Mouse (Mus musculus) left cerebral cortex, adult 8-10 months (tissue): ENCODE results near the gene Prmt1. TPM values are rescaled to one million over a fixed set of nuclear protein-coding genes. Genes with fewer than 3 reads are reported as not detected.
"Not testable (repeated sequence)": the region's sequence is repeated elsewhere in the genome, so short reads cannot be mapped to it uniquely, and the experiment has no call there.

Source experiments
- DNase-seq, 2 experiments: peaks; one replicate each; pipeline ENCODE4 v3.0.0; 2022; ENCODE audit warnings: low spot score in 2 of 2
- total RNA-seq, 4 experiments: library from RNA; stranded (reverse); gene quantifications; 2 replicates each; pipeline ENCODE4 v1.2.4; 2022

Prmt1 gene
- 100 to 1,000 TPM; 153 to 178 (median 175) TPM for total RNA-seq

GRCm38 (mm10) chr7:44986192-44986878 lies at the start of gene Prmt1:
Gene Prmt1, minus strand, starts transcription at chr7:44986568.
- DNase-seq: peak; percentile 94 to 100

- DNase-seq: no peak
Observed at GRCm38 (mm10) chr7:45035631-45036030, 49.3 kb upstream of the Prmt1 start.

- DNase-seq: no peak
Observed at GRCm38 (mm10) chr7:45033722-45034359, 47.5 kb upstream of the Prmt1 start.

GRCm38 (mm10) chr7:45030857-45031256 lies 44.5 kb upstream of the Prmt1 start:
- DNase-seq: no peak

- no peak for DNase-seq
Observed at GRCm38 (mm10) chr7:45029995-45030394, 43.6 kb upstream of the Prmt1 start.

GRCm38 (mm10) chr7:45028351-45028750 lies 42.0 kb upstream of the Prmt1 start:
- DNase-seq: no peak

GRCm38 (mm10) chr7:45027761-45028160 lies 41.4 kb upstream of the Prmt1 start:
- DNase-seq: no peak

- DNase-seq: no peak
Observed at GRCm38 (mm10) chr7:45026256-45026655, 39.9 kb upstream of the Prmt1 start.

- no peak for DNase-seq
Observed at GRCm38 (mm10) chr7:45025601-45026220, 39.3 kb upstream of the Prmt1 start.

- DNase-seq: no peak
Observed at GRCm38 (mm10) chr7:45024281-45025248, 38.2 kb upstream of the Prmt1 start.

GRCm38 (mm10) chr7:45023711-45024110 lies 37.3 kb upstream of the Prmt1 start:
- not testable (repeated sequence) for DNase-seq

- DNase-seq: no peak
Observed at GRCm38 (mm10) chr7:45020225-45020624, 33.9 kb upstream of the Prmt1 start.

GRCm38 (mm10) chr7:45019031-45019571 lies 32.7 kb upstream of the Prmt1 start:
- DNase-seq: no peak

- peak; percentile 49 to 93 for DNase-seq
Observed at GRCm38 (mm10) chr7:45017242-45018061, 31.1 kb upstream of the Prmt1 start, which contains the start of gene Rras. Gene Rras, plus strand, starts transcription at chr7:45017961.

- DNase-seq: no peak
Observed at GRCm38 (mm10) chr7:45016761-45017160, 30.4 kb upstream of the Prmt1 start.

GRCm38 (mm10) chr7:45015957-45016612 lies 29.7 kb upstream of the Prmt1 start, which contains the start of gene Scaf1:
Gene Scaf1, minus strand, starts transcription at chr7:45016363.
- DNase-seq: peak; percentile 97 to 100

- no peak for DNase-seq
Observed at GRCm38 (mm10) chr7:45015344-45015956, 29.1 kb upstream of the Prmt1 start.

GRCm38 (mm10) chr7:45014096-45014451 lies 27.7 kb upstream of the Prmt1 start:
- no peak for DNase-seq
